Mouse (Mus musculus): ENCODE measurements at regions not wholly inside any gene's neighbourhood (a gene's known extent, or its start where the extent isn't known, plus 50 kb on each side); places are given as distances from the start of the nearest gene placed in this dataset.

- no peak for DNase-seq (ENCODE audit: low read depth, low spot score)
Observed at GRCm38 (mm10) chr2:79547284-79547683, 87.9 kb upstream of the Itprid2 start.

- DNase-seq (ENCODE audit: low read depth, low spot score): no peak
Observed at GRCm38 (mm10) chr2:79548039-79548600, 87.0 kb upstream of the Itprid2 start.

- DNase-seq (ENCODE audit: low read depth, low spot score): no peak
Observed at GRCm38 (mm10) chr2:79549781-79550180, 85.4 kb upstream of the Itprid2 start.

GRCm38 (mm10) chr2:79550432-79550831, 84.7 kb upstream of the Itprid2 start:
- no peak for DNase-seq (ENCODE audit: low read depth, low spot score)

GRCm38 (mm10) chr2:79552481-79552880, 82.7 kb upstream of the Itprid2 start:
- DNase-seq (ENCODE audit: low read depth, low spot score): no peak

GRCm38 (mm10) chr2:79555395-79555794, 79.8 kb upstream of the Itprid2 start:
- DNase-seq (ENCODE audit: low read depth, low spot score): no peak

- DNase-seq (ENCODE audit: low read depth, low spot score): no peak
Observed at GRCm38 (mm10) chr2:79557361-79557760, 77.8 kb upstream of the Itprid2 start.

GRCm38 (mm10) chr2:79566280-79566933, 68.7 kb upstream of the Itprid2 start:
- peak; percentile 79 for DNase-seq (ENCODE audit: low read depth, low spot score)

GRCm38 (mm10) chr2:79567413-79567934, 67.7 kb upstream of the Itprid2 start:
- peak; percentile 14 for DNase-seq (ENCODE audit: low read depth, low spot score)

- DNase-seq (ENCODE audit: low read depth, low spot score): no peak
Observed at GRCm38 (mm10) chr2:79569663-79570062, 65.5 kb upstream of the Itprid2 start.

GRCm38 (mm10) chr2:79571910-79572309, 63.2 kb upstream of the Itprid2 start:
- no peak for DNase-seq (ENCODE audit: low read depth, low spot score)

- DNase-seq (ENCODE audit: low read depth, low spot score): no peak
Observed at GRCm38 (mm10) chr2:79575074-79575473, 60.1 kb upstream of the Itprid2 start.

- DNase-seq (ENCODE audit: low read depth, low spot score): peak; percentile 5
Observed at GRCm38 (mm10) chr2:79585022-79585774, 50.0 kb upstream of the Itprid2 start.
